Mouse (Mus musculus): ENCODE results near the gene Ntpcr.

GRCm38 (mm10) chr8:125741377-125741776 is 11.6 kb downstream of the Ntpcr start:
- TF ChIP-seq CTCF (IDR thresholded peaks at IDR 0.05; ENCODE audit: low read depth, low read length) (no peak), POLR2A (IDR thresholded peaks at IDR 0.05; ENCODE audit: borderline replicate concordance, low read depth, low read length) (no peak)
